Mouse (Mus musculus) hindbrain, embryonic 12.5 days (tissue): Measurements from ENCODE around the gene Men1. TPM values are rescaled to one million over a fixed set of nuclear protein-coding genes. Genes with fewer than 3 reads are reported as not detected.

Experiments
- ATAC-seq: fragments of 200-750 bp; cut with Nextera tagmentation; 2 replicates; pipeline ENCODE4 v1.8.0; 2017; ENCODE audit warnings: moderate TSS enrichment; ENCODE audit not compliant: low FRiP score
- H3K27ac ChIP-seq: fragments of 300-500 bp; sonication (generic); 2 replicates; pipeline ENCODE4 v1.5.1; 2016; ENCODE audit warnings: mild to moderate bottlenecking
- H3K27me3 ChIP-seq: fragments of 300-500 bp; sonication (generic); 2 replicates; pipeline ENCODE4 v1.6.1; 2016; ENCODE audit warnings: mild to moderate bottlenecking
- H3K36me3 ChIP-seq: fragments of 300-500 bp; sonication (generic); 2 replicates; pipeline ENCODE4 v1.6.1; 2016; ENCODE audit warnings: mild to moderate bottlenecking
- H3K4me1 ChIP-seq: fragments of 300-500 bp; sonication (generic); 2 replicates; pipeline ENCODE4 v1.6.1; 2016
- H3K4me2 ChIP-seq: fragments of 300-500 bp; sonication (generic); replicated peaks from 2 replicates; pipeline ENCODE4 v1.6.1; 2016; ENCODE audit warnings: mild to moderate bottlenecking
- H3K4me3 ChIP-seq: fragments of 300-500 bp; sonication (generic); 2 replicates; pipeline ENCODE4 v1.5.1; 2016; ENCODE audit warnings: mild to moderate bottlenecking
- H3K9ac ChIP-seq: fragments of 300-500 bp; sonication (generic); 2 replicates; pipeline ENCODE4 v1.6.1; 2016; ENCODE audit warnings: mild to moderate bottlenecking, moderate library complexity
- H3K9me3 ChIP-seq: fragments of 300-500 bp; sonication (generic); replicated peaks from 2 replicates; pipeline ENCODE4 v1.6.1; 2016; ENCODE audit warnings: mild to moderate bottlenecking
- WGBS: fragments of 180-500 bp; shearing (Covaris S2); methylation state at CpG from one replicate; pipeline ENCODE4 v1.1.7; 2016; 5-methylcytosine and 5-hydroxymethylcytosine counted together
- polyA plus RNA-seq: library from polyadenylated mRNA; unstranded; fragments of >200 nt; fragmentation: Nextera tagmentation; extraction: Ambion mirVana; gene quantifications from 2 replicates; pipeline ENCODE4 v1.2.1, GENCODE M21; 2016

The Men1 gene
- polyA plus RNA-seq, 1 experiment from 2014 or later, result 95.8 TPM

GRCm38 (mm10) chr19:6296551-6297210, 38.1 kb upstream of the Men1 start:
- WGBS, result 89% methylated on average over 5 of the region's 5 CpGs
- no peak overlapping the region for H3K4me2 ChIP-seq
- no peak for ATAC-seq
- peaks cover 74% of the 10 kb centered on the region for H3K36me3 ChIP-seq
- H3K27ac ChIP-seq, result no peak overlapping the region
- no peaks in the 10 kb centered on the region for H3K9me3 ChIP-seq
- no peaks in the 10 kb centered on the region for H3K27me3 ChIP-seq
- H3K4me3 ChIP-seq, result no peak overlapping the region
- H3K4me1 ChIP-seq, result no peaks in the 10 kb centered on the region
- H3K9ac ChIP-seq, result no peak overlapping the region

DNA sequence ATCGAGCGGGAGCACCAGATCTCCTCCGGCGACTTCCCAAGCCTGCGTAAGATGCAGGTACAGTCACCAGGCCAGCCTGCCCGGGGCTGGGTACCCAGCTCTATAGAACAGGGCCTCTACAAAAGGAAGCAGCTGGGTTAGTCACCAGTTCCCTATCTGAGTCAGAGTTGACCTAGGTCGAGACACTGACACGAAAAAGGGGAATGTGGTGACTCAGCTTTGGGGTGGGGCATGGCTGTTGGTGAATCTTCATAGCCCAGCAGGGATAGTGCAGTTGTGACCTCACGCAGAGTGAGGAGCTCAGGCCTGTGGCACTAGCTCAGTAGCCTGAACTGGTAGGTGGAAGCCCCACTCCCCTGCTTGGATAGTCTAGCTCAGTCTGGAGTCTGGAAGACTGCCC, 37.1 kb upstream of the Men1 start:
- Histone ChIP-seq H3K9ac (no peak overlapping the region), H3K4me1 (no peaks in the 10 kb centered on the region), H3K36me3 (peaks cover 64% of the 10 kb centered on the region), H3K27me3 (no peaks in the 10 kb centered on the region), H3K4me2 (no peak overlapping the region), H3K9me3 (no peaks in the 10 kb centered on the region), H3K27ac (no peak overlapping the region), H3K4me3 (no peak overlapping the region)
- no peak for ATAC-seq
- 90% methylated on average over 9 of the region's 9 CpGs for WGBS

- no peaks in the 10 kb centered on the region for H3K4me1 ChIP-seq
- H3K36me3 ChIP-seq, result peaks cover 61% of the 10 kb centered on the region
- H3K4me3 ChIP-seq, result no peak overlapping the region
- 87% methylated on average over 4 of the region's 4 CpGs for WGBS
- no peaks in the 10 kb centered on the region for H3K9me3 ChIP-seq
- no peak overlapping the region for H3K4me2 ChIP-seq
- ATAC-seq, result no peak
- H3K27me3 ChIP-seq, result no peaks in the 10 kb centered on the region
- H3K27ac ChIP-seq, result no peak overlapping the region
- H3K9ac ChIP-seq, result no peak overlapping the region
These were observed 35.8 kb upstream of the Men1 start for GRCm38 (mm10) chr19:6299003-6299402.

GRCm38 (mm10) chr19:6299450-6300267, 35.1 kb upstream of the Men1 start:
- Histone ChIP-seq H3K4me1 (peaks cover 1% of the 10 kb centered on the region; the same call in 1 of the 2 replicates), H3K9me3 (no peaks in the 10 kb centered on the region), H3K27ac (no peak overlapping the region; the same call in 1 of the 2 replicates), H3K4me3 (no peak overlapping the region), H3K9ac (no peak overlapping the region), H3K4me2 (no peak overlapping the region), H3K36me3 (peaks cover 55% of the 10 kb centered on the region), H3K27me3 (no peaks in the 10 kb centered on the region)
- ATAC-seq, result no peak
- WGBS, result 88% methylated on average over 7 of the region's 7 CpGs

DNA sequence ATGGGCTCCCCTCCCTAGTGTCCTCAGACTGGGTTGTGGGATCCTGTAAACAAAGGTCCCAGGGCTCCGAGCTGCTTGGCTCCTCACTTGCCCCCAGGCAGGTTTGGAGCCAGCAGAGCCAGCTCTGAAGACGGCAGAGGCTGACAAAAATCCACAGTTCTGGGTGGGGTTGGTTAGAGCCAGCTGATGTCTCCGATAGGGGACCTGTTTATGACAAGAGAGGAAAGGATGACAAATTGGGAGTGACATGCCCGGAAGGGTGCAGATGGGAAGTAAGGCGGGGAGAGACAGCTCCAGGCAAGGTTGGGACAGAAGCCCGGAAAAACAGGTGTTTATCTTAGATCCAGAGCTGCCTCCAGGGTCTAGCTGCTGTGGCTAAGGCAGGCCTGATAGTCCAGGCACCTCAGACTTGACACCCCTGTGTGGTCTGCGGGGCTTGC, 34.4 kb upstream of the Men1 start:
- Histone ChIP-seq H3K36me3 (peaks cover 47% of the 10 kb centered on the region), H3K27ac (no peak overlapping the region), H3K9ac (no peak overlapping the region), H3K9me3 (no peaks in the 10 kb centered on the region), H3K27me3 (no peaks in the 10 kb centered on the region), H3K4me2 (no peak overlapping the region), H3K4me1 (peaks cover 3% of the 10 kb centered on the region; the same call in 1 of the 2 replicates), H3K4me3 (no peak overlapping the region)
- WGBS, result 61% methylated on average over 7 of the region's 7 CpGs
- ATAC-seq, result no peak

- Histone ChIP-seq H3K9ac (no peak overlapping the region), H3K27ac (0 out of 2 replicates have a peak overlapping the region, but pooled peaks have one; percentile 3), H3K27me3 (no peaks in the 10 kb centered on the region), H3K4me1 (peaks cover 12% of the 10 kb centered on the region), H3K9me3 (no peaks in the 10 kb centered on the region), H3K4me3 (no peak overlapping the region), H3K36me3 (peaks cover 30% of the 10 kb centered on the region), H3K4me2 (no peak overlapping the region)
- ATAC-seq, result no peak
- WGBS, result 95% methylated on average over 5 of the region's 5 CpGs
These were observed 32.7 kb upstream of the Men1 start for GRCm38 (mm10) chr19:6302114-6302513.

DNA sequence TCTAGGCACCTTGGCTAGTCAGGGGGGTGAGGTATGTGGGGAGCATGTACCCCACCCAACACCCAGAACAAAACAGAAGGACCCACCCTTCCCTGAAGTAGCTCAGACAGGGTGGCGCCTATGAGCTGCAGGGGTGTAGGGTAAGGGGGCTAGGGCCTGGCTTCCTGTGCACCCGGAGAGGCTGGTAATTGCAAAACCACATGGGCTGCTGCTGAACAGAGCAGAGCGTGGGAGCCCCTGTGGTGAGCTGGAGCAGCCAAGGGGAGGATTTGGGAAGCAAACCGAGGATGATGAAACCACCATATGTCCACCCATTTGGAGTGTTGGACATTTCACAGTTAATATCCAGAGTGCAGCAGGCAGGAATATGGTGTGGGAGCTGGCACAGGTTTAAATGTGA, 32.3 kb upstream of the Men1 start:
- Histone ChIP-seq H3K36me3 (peaks cover 26% of the 10 kb centered on the region), H3K27ac (0 out of 2 replicates have a peak overlapping the region, but pooled peaks have one; percentile 3), H3K9ac (no peak overlapping the region), H3K4me1 (peaks cover 13% of the 10 kb centered on the region), H3K9me3 (no peaks in the 10 kb centered on the region), H3K27me3 (no peaks in the 10 kb centered on the region), H3K4me3 (no peak overlapping the region), H3K4me2 (no peak overlapping the region)
- WGBS, result 52% methylated on average over 4 of the region's 4 CpGs
- no peak for ATAC-seq

DNA sequence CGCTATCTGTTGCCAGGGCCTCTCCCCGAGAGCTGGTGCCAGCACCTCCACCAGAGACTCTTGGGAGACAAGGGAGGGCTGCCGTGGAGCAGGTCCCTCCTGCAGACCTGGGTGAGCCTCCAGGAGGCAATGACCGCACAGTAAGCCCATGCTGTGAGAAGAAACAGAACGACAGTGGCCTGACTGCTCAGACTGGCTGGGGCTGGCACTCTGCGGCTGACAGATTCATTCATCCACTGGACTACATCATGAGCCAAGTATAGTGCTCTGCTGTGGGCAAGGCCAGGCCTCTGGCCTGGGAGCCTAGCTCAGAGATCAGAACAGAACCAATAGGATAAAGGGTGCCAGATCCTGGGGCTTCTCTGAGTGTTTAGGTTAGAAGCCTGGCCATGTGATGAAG, 30.9 kb upstream of the Men1 start:
- Histone ChIP-seq H3K36me3 (peaks cover 13% of the 10 kb centered on the region), H3K4me2 (no peak overlapping the region), H3K27ac (no peak overlapping the region), H3K27me3 (no peaks in the 10 kb centered on the region), H3K9me3 (no peaks in the 10 kb centered on the region), H3K4me3 (no peak overlapping the region), H3K4me1 (peaks cover 16% of the 10 kb centered on the region), H3K9ac (no peak overlapping the region; the same call in 1 of the 2 replicates)
- ATAC-seq, result no peak
- 80% methylated on average over 6 of the region's 6 CpGs for WGBS

DNA sequence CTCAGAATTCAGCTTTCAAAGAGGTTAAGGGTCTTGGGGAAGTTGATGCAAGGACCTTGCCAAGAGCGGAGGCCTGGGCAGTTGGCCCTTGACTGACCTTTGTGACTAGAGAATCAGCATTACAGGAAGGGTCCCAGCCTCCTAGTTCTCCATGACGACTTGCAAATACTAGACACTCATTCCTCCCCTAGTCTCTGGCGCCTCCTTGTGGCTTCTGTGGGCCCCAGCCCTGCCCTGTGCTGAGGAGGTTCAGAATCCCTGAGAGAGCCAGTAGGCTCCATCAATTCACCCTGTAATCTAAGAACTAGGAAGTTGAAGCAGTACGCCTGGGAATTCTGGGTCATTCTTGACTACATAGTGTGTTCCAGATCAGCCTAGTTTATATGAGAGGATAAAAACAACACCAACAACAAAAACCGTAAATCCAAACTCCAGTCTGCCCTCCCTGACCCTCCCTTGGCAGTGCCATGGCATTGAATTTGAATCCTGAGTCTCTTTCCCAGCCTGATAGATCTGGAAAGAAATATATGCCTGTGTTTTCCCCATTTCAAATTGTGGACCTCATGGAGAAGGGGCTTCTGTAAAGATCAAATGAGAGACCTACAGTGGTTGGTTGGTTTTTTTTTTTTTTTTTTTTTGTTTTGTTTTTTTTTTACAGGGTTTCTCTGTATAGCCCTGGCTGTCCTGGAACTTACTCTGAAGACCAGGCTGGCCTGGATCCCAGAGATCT, 29.8 kb upstream of the Men1 start:
- peaks cover 2% of the 10 kb centered on the region for H3K36me3 ChIP-seq
- no peak overlapping the region for H3K4me3 ChIP-seq
- H3K4me2 ChIP-seq, result no peak overlapping the region
- H3K9me3 ChIP-seq, result no peaks in the 10 kb centered on the region
- H3K27ac ChIP-seq, result no peak overlapping the region
- no peak overlapping the region for H3K9ac ChIP-seq
- no peaks in the 10 kb centered on the region for H3K27me3 ChIP-seq
- ATAC-seq, result no peak
- peaks cover 16% of the 10 kb centered on the region for H3K4me1 ChIP-seq
- WGBS, result 19% methylated on average over 5 of the region's 5 CpGs

GRCm38 (mm10) chr19:6305517-6306115, 29.2 kb upstream of the Men1 start:
- peak overlapping the region; percentile 65 for H3K4me3 ChIP-seq
- ATAC-seq, result peak; percentile 20; the same call in 1 of the 2 replicates
- H3K4me1 ChIP-seq, result peaks cover 16% of the 10 kb centered on the region
- H3K9ac ChIP-seq, result peak overlapping the region; percentile 73; the same call in 1 of the 2 replicates
- no peak overlapping the region for H3K27ac ChIP-seq
- peak overlapping the region; percentile 73 for H3K4me2 ChIP-seq
- no peaks in the 10 kb centered on the region for H3K9me3 ChIP-seq
- H3K36me3 ChIP-seq, result no peaks in the 10 kb centered on the region
- no peaks in the 10 kb centered on the region for H3K27me3 ChIP-seq
- 62% methylated on average over 8 of the region's 8 CpGs for WGBS

DNA sequence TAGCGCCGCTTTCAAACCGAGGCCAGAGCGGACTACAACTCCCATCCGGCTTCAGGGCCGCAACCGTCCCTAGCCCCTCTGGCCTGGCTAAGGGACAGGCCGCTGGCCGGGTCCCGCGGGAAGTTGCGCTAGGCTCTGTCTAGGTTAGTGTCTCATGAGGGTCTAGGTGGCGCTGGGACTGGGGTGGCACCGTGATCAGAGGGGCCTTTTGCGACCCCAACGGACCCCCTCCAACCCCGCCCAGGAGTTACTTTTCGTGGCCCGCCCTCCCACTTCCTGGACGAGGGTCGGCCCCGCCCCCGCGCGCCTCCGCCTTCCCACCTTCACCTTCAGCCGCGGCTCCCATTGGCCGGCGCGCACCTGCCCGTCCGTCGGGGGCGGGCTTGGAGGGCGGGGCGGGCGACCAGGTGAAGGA, 28.6 kb upstream of the Men1 start, which contains the start of gene Cdc42bpg:
Gene Cdc42bpg, plus strand, starts transcription at position 320 of the 415 bp plus-strand sequence.
- no peaks in the 10 kb centered on the region for H3K27me3 ChIP-seq
- H3K4me1 ChIP-seq, result peaks cover 16% of the 10 kb centered on the region
- under 1% methylated on average over 18 of the region's 38 CpGs for WGBS
- H3K4me2 ChIP-seq, result peak within 1 kb of the TSS; percentile 73
- H3K4me3 ChIP-seq, result peak within 1 kb of the TSS; percentile 65
- no peaks in the 10 kb centered on the region for H3K9me3 ChIP-seq
- H3K36me3 ChIP-seq, result peaks cover 4% of the 10 kb centered on the region; the same call in 1 of the 2 replicates
- H3K27ac ChIP-seq, result 0 out of 2 replicates have a peak within 1 kb of the TSS, but pooled peaks have one; percentile 30
- H3K9ac ChIP-seq, result peak within 1 kb of the TSS; percentile 73
- peak; percentile 81 for ATAC-seq
